Mouse (Mus musculus): ENCODE measurements around the gene Ift20.

DNA sequence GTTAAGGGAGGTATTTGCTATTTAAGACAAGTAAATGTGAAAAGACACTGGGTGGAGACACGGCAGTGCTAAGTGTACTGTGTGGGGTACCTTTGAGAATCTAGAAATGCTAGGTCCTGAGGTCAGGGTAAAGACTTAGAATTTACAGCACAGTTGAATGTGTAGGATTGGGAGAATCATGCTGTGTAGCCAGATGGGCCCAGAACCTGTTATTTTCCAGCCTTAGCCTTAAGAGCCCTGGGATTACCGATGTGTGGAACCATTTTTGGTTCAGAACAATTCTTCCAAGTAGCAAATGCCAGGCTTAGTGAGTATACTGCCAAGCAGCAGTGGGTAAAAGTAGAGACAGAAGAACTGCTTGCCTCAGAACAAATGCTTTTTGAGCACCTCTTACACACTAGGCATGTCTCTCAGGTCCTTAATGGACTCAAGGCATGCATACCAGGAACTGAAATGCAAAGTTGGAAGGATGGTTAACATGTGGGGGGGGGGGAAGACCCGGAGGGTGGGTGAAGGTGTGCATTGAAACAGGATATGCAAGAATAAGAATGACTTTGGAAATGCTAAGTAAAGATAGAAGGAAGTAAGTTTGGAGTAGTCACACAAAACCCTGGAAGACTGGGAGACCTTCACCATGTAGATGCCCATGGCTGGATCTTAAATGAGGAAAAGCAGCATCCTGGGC lies 22.9 kb upstream of the Ift20 start:
- no peak for TF ChIP-seq CTCF (IDR thresholded peaks at IDR 0.05)
- TF ChIP-seq EP300 (IDR thresholded peaks at IDR 0.05), result no peak

Data from lung, postnatal 0 days (tissue).